Mouse (Mus musculus): ENCODE measurements at regions not wholly inside any gene's neighbourhood (a gene's known extent, or its start where the extent isn't known, plus 50 kb on each side); places are given as distances from the start of the nearest gene placed in this dataset.

DNA sequence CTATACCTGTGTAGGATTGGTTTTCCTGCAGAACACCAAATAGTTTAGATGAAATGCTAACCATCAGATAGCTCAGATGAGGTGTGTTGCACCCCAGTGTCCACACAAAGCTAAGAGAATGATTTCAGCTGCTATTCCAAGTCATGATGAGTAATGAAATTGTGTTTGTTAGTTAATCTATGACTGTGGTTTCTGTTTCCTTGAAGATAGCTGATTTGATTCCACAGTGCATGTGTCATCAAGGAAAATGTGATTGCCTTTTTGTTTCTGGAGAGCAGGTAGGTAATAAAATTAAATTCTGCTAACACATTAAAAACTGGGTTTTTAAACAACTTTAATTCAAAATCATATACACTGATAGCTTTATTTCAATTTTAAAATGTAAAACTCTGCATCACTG, 176.5 kb upstream of the Cadm2 start:
- Histone ChIP-seq H3K9me3 (replicated peaks; ENCODE audit: insufficient read depth, low read length) (no peaks in the 10 kb centered on the region), H3K4me1 (ENCODE audit: control insufficient read depth in 1 of 2, insufficient read depth in 2 of 2, low read length in 2 of 2) (no peaks in the 10 kb centered on the region), H3K9ac (ENCODE audit: control insufficient read depth, low read depth, low read length, poor library complexity, severe bottlenecking) (no peak overlapping the region), H3K27me3 (ENCODE audit: control insufficient read depth in 1 of 2, insufficient read depth in 2 of 2, low read length in 2 of 2) (no peaks in the 10 kb centered on the region), H3K27ac (ENCODE audit: control insufficient read depth, low read depth, low read length) (no peak overlapping the region), H3K36me3 (ENCODE audit: control insufficient read depth in 1 of 2, insufficient read depth in 2 of 2, low read length in 2 of 2) (no peaks in the 10 kb centered on the region), H3K4me3 (ENCODE audit: control insufficient read depth in 1 of 2, insufficient read depth in 1 of 2, low read depth in 2 of 2, low read length in 2 of 2) (no peak overlapping the region), H3K79me2 (ENCODE audit: control insufficient read depth, insufficient read depth, low read length, poor library complexity) (no peaks in the 10 kb centered on the region)
- TF ChIP-seq GABPA (IDR thresholded peaks at IDR 0.05; ENCODE audit: low read depth, low read length) (peak; percentile 51; the same call in 1 of the 2 replicates), RAD21 (IDR thresholded peaks at IDR 0.05; ENCODE audit: low read depth, low read length) (no peak), POLR2AphosphoS2 (IDR thresholded peaks at IDR 0.05; ENCODE audit: low read length) (no peak), USF1 (IDR thresholded peaks at IDR 0.05; ENCODE audit: low read depth, low read length) (no peak), EP300 (IDR thresholded peaks at IDR 0.05; ENCODE audit: low read depth in 1 of 2, low read length in 2 of 2) (peak; percentile 62 to 65), RCOR1 (IDR thresholded peaks at IDR 0.05; ENCODE audit: low read depth, low read length) (peak; percentile 69; the same call in 1 of the 2 replicates), ZNF384 (IDR thresholded peaks at IDR 0.05; ENCODE audit: low read depth, low read length) (no peak), GATA1 (IDR thresholded peaks at IDR 0.05; ENCODE audit: low read depth, low read length) (0 out of 2 replicates have a peak, but pooled peaks have one; percentile 11), MAZ (IDR thresholded peaks at IDR 0.05; ENCODE audit: low read depth, low read length) (no peak), ZKSCAN1 (IDR thresholded peaks at IDR 0.05; ENCODE audit: low read depth, low read length) (no peak), MYB (IDR thresholded peaks at IDR 0.05; ENCODE audit: low read depth, low read length) (no peak), KAT2A (conservative IDR thresholded peaks at IDR 0.05; ENCODE audit: low read depth, low read length) (no peak), HCFC1 (IDR thresholded peaks at IDR 0.05; ENCODE audit: low read depth, low read length) (no peak), TCF12 (IDR thresholded peaks at IDR 0.05; ENCODE audit: low read depth, low read length) (peak; percentile 71; the same call in 1 of the 2 replicates), ETS1 (IDR thresholded peaks at IDR 0.05; ENCODE audit: low read depth, low read length) (peak; percentile 50; the same call in 1 of the 2 replicates), ZC3H11A (IDR thresholded peaks at IDR 0.05; ENCODE audit: low read depth, low read length) (no peak), SIN3A (IDR thresholded peaks at IDR 0.05; ENCODE audit: low read length) (no peak)
- DNase-seq (ENCODE audit: low read depth, low spot score) = peak; percentile 2

DNA sequence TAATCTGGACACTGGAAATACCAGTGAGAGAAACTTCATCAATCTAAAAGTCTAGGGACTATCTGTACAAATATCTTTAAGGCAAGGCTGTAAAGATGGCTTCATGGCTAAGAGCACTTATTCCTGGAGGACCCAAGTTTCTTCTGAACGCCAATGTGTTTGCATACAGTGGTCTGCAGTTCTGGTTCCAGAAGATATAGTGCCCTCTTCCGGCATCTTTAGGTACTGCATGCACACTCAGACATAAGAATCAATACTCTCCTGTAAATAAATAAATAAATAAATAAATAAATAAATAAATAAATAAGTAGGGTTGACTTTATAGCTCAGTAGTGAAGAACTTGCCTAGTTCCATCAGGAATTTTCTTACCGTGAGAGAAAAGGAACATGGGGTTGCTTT, 155.4 kb upstream of the Cadm2 start:
- no peak overlapping the region for H3K27ac ChIP-seq (ENCODE audit: control insufficient read depth, low read depth, low read length)
- no peak overlapping the region for H3K9ac ChIP-seq (ENCODE audit: control insufficient read depth, low read depth, low read length, poor library complexity, severe bottlenecking)
- no peak for TF ChIP-seq MAZ (IDR thresholded peaks at IDR 0.05; ENCODE audit: low read depth, low read length)
- TF ChIP-seq POLR2AphosphoS2 (IDR thresholded peaks at IDR 0.05; ENCODE audit: low read length) = no peak
- no peak for TF ChIP-seq NRF1 (IDR thresholded peaks at IDR 0.05; ENCODE audit: insufficient read depth, low read depth, low read length, poor library complexity, severe bottlenecking)
- no peak for TF ChIP-seq TBP (IDR thresholded peaks at IDR 0.05; ENCODE audit: low read depth, low read length)
- TF ChIP-seq CTCF (IDR thresholded peaks at IDR 0.05 in 2 of 3, conservative IDR thresholded peaks at IDR 0.05 in 1 of 3; ENCODE audit: control insufficient read depth in 1 of 3, insufficient read depth in 1 of 3, low read depth in 2 of 3, low read length in 3 of 3, poor library complexity in 1 of 3, severe bottlenecking in 1 of 3) = peak; percentile 42 to 49 (median 43)
- TF ChIP-seq ELF1 (IDR thresholded peaks at IDR 0.05; ENCODE audit: low read depth, low read length) = no peak
- peak; percentile 48 for TF ChIP-seq RAD21 (IDR thresholded peaks at IDR 0.05; ENCODE audit: low read depth, low read length)
- no peak for TF ChIP-seq ZKSCAN1 (IDR thresholded peaks at IDR 0.05; ENCODE audit: low read depth, low read length)
- TF ChIP-seq NELFE (IDR thresholded peaks at IDR 0.05; ENCODE audit: low read depth, low read length) = no peak
- no peak for TF ChIP-seq ETS1 (IDR thresholded peaks at IDR 0.05; ENCODE audit: low read depth, low read length)
- no peak for TF ChIP-seq MEF2A (IDR thresholded peaks at IDR 0.05; ENCODE audit: extremely low read depth, insufficient replicate concordance, low read depth, low read length, poor library complexity, severe bottlenecking)
- no peak for TF ChIP-seq EP300 (IDR thresholded peaks at IDR 0.05; ENCODE audit: low read depth in 1 of 2, low read length in 2 of 2)
- no peak for TF ChIP-seq E2F4 (IDR thresholded peaks at IDR 0.05; ENCODE audit: borderline replicate concordance, low read depth, low read length)
- TF ChIP-seq SMC3 (IDR thresholded peaks at IDR 0.05; ENCODE audit: low read depth, low read length) = peak; percentile 53
- no peak for TF ChIP-seq TAL1 (IDR thresholded peaks at IDR 0.05; ENCODE audit: low read length)
- no peak; the same call in 1 of the 2 replicates for TF ChIP-seq ZC3H11A (IDR thresholded peaks at IDR 0.05; ENCODE audit: low read depth, low read length)
- no peaks in the 10 kb centered on the region for H3K79me2 ChIP-seq (ENCODE audit: control insufficient read depth, insufficient read depth, low read length, poor library complexity)
- H3K36me3 ChIP-seq (ENCODE audit: control insufficient read depth in 1 of 2, insufficient read depth in 2 of 2, low read length in 2 of 2) = no peaks in the 10 kb centered on the region
- H3K4me3 ChIP-seq (ENCODE audit: control insufficient read depth in 1 of 2, insufficient read depth in 1 of 2, low read depth in 2 of 2, low read length in 2 of 2) = no peak overlapping the region
- DNase-seq (ENCODE audit: low read depth, low spot score) = peak; percentile 44
- H3K9me3 ChIP-seq (replicated peaks; ENCODE audit: insufficient read depth, low read length) = no peaks in the 10 kb centered on the region
- no peaks in the 10 kb centered on the region for H3K4me1 ChIP-seq (ENCODE audit: control insufficient read depth in 1 of 2, insufficient read depth in 2 of 2, low read length in 2 of 2)
- no peaks in the 10 kb centered on the region for H3K27me3 ChIP-seq (ENCODE audit: control insufficient read depth in 1 of 2, insufficient read depth in 2 of 2, low read length in 2 of 2)

All from MEL (cell line).